ENCODE assay signal across 8 mouse cellular contexts in the genomic region with DNA sequence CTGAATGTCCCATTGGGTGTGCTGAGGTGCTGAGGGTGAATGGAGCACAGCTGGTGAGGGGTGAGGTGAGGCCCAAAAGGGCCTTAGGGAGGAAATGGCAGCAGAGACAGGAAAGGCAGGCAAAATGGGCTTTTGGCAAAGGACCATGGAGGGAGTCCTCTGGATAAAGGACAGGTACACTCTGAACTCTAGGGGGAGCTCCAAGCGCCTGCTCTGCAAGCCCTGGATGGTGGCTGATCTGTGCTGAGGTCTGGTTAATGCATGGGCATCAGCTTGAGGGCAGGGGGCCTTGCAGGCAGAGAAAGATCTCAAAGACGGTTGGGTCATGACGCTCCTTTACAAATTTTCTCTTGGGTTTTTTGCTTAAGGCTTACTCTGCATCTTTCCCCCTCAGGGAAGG.
DNase-seq lines count a peak whose midpoint lies in the region; ATAC-seq and TF ChIP-seq lines count a peak whose summit lies in the region.

No protein-coding gene starts in this region.

- no peaks in the 10 kb centered on the region for H3K9me3 ChIP-seq in lung, embryonic 14.5 days (ENCODE audit: low read depth, low read length)

- ATAC-seq in CD4-positive, CD25-positive, alpha-beta regulatory T cell, adult 4 months, result no peak
- ATAC-seq in lung, embryonic 14.5 days (ENCODE audit: insufficient read depth), result peak; percentile 64; the same call in 1 of the 2 replicates
- peak; percentile 69; the same call in 1 of the 2 replicates for ATAC-seq in common myeloid progenitor, adult 5-6 weeks (replicated peaks; ENCODE audit: low read depth, poor library complexity, severe bottlenecking)

- H3K4me3 ChIP-seq in lung, embryonic 14.5 days (ENCODE audit: low read depth, low read length), result no peak overlapping the region
- H3K4me3 ChIP-seq in small intestine, adult 2 months (ENCODE audit: low read depth, low read length), result no peak overlapping the region

- TF ChIP-seq CTCF in lung, embryonic 14.5 days (IDR thresholded peaks at IDR 0.05; ENCODE audit: low read depth), result peak; percentile 75
- TF ChIP-seq CTCF in small intestine, adult 2 months (IDR thresholded peaks at IDR 0.05; ENCODE audit: extremely low read depth, insufficient read length, insufficient replicate concordance, low read depth, low read length), result peak; percentile 50; the same call in 1 of the 2 replicates

- H3K4me2 ChIP-seq in lung, embryonic 14.5 days, result no peak overlapping the region

- H3K36me3 ChIP-seq in lung, embryonic 14.5 days (ENCODE audit: insufficient read depth), result no peaks in the 10 kb centered on the region
- no peaks in the 10 kb centered on the region for H3K36me3 ChIP-seq in small intestine, adult 2 months (ENCODE audit: control insufficient read depth, insufficient read depth, low read length)

- no peaks in the 10 kb centered on the region for H3K27me3 ChIP-seq in lung, embryonic 14.5 days (ENCODE audit: insufficient read depth, low read length)
- no peaks in the 10 kb centered on the region for H3K27me3 ChIP-seq in small intestine, adult 2 months (ENCODE audit: control insufficient read depth, insufficient read depth, low read length)

- H3K27ac ChIP-seq in lung, embryonic 14.5 days (ENCODE audit: low read depth), result no peak overlapping the region
- H3K27ac ChIP-seq in small intestine, adult 2 months (ENCODE audit: insufficient read depth, low read depth, low read length), result no peak overlapping the region

- TF ChIP-seq POLR2A in small intestine, adult 2 months (IDR thresholded peaks at IDR 0.05; ENCODE audit: low read depth, low read length), result no peak

- no peak overlapping the region for H3K9ac ChIP-seq in lung, embryonic 14.5 days

- H3K4me1 ChIP-seq in lung, embryonic 14.5 days (ENCODE audit: insufficient read depth), result peaks cover 2% of the 10 kb centered on the region; the same call in 1 of the 2 replicates
- H3K4me1 ChIP-seq in small intestine, adult 2 months (ENCODE audit: control insufficient read depth, insufficient read depth, insufficient read length, low read length), result no peaks in the 10 kb centered on the region

- DNase-seq in CD4-positive, CD25-positive, alpha-beta regulatory T cell, adult 2 months (ENCODE audit: low read depth, low spot score), result peak; percentile 49
- DNase-seq in lung, embryonic 14.5 days, result peak; percentile 84
- DNase-seq in lung, postnatal 25 days (ENCODE audit: low spot score), result no peak
- peak; percentile 25 to 43 for DNase-seq in kidney, postnatal 4 days
- no peak for DNase-seq in right cerebral cortex, postnatal 14 days

- WGBS in lung, embryonic 14.5 days, result 21% methylated on average over 3 of the region's 3 CpGs
- WGBS in small intestine, adult 2 months, result 32% methylated on average over 3 of the region's 3 CpGs

Comparison
In these comparisons a context has a peak if more than half of its experiments do, and no peak if none do; other contexts are left out.
1. DNase-seq: peak in CD4-positive, CD25-positive, alpha-beta regulatory T cell, adult 2 months (single experiment), lung, embryonic 14.5 days (single experiment) and kidney, postnatal 4 days (2 of 2); none in lung, postnatal 25 days (single experiment) and right cerebral cortex, postnatal 14 days (single experiment).